Mouse (Mus musculus): ENCODE measurements around the gene Klk1b1.
"Not testable (repeated sequence)": the region's sequence is repeated elsewhere in the genome, so short reads cannot be mapped to it uniquely, and the experiment has no call there.

Klk1b1 gene

GRCm38 (mm10) chr7:43966451-43966850, at the start of gene Klk1b1:
Gene Klk1b1 (plus strand): TSS chr7:43966751.
- in situ Hi-C loops (cut with MboI, MseI) = no loop called here

- in situ Hi-C loops (cut with MboI, MseI) = no loop called here
These were observed 48.1 kb upstream of the Klk1b1 start for GRCm38 (mm10) chr7:43918426-43918825.

GRCm38 (mm10) chr7:43918871-43919270, 47.7 kb upstream of the Klk1b1 start:
- in situ Hi-C loops (cut with MboI, MseI) = no loop called here

GRCm38 (mm10) chr7:43919559-43920451, 46.7 kb upstream of the Klk1b1 start:
- in situ Hi-C loops (cut with MboI, MseI) = no loop called here

GRCm38 (mm10) chr7:43920582-43920981, 46.0 kb upstream of the Klk1b1 start:
- in situ Hi-C loops (cut with MboI, MseI) = no loop called here

GRCm38 (mm10) chr7:43921087-43921486, 45.5 kb upstream of the Klk1b1 start:
- in situ Hi-C loops (cut with MboI, MseI) = no loop called here

GRCm38 (mm10) chr7:43921941-43922340, 44.6 kb upstream of the Klk1b1 start:
- in situ Hi-C loops (cut with MboI, MseI) = no loop called here

GRCm38 (mm10) chr7:43925985-43926384, 40.6 kb upstream of the Klk1b1 start:
- in situ Hi-C loops (cut with MboI, MseI) = no loop called here

- in situ Hi-C loops (cut with MboI, MseI) = no loop called here
These were observed 38.0 kb upstream of the Klk1b1 start for GRCm38 (mm10) chr7:43928521-43928920.

- in situ Hi-C loops (cut with MboI, MseI) = no loop called here
These were observed 34.2 kb upstream of the Klk1b1 start for GRCm38 (mm10) chr7:43932337-43932736.

GRCm38 (mm10) chr7:43933440-43933839, 33.1 kb upstream of the Klk1b1 start, which contains the start of gene Klk15:
Gene Klk15 (plus strand): TSS chr7:43933740.
- in situ Hi-C loops (cut with MboI, MseI) = no loop called here

- in situ Hi-C loops (cut with MboI, MseI) = no loop called here
These were observed 31.8 kb upstream of the Klk1b1 start for GRCm38 (mm10) chr7:43934747-43935146.

- in situ Hi-C loops (cut with MboI, MseI) = no loop called here
These were observed 30.0 kb upstream of the Klk1b1 start for GRCm38 (mm10) chr7:43936551-43936950.

GRCm38 (mm10) chr7:43942293-43942692, 24.3 kb upstream of the Klk1b1 start:
- in situ Hi-C loops (cut with MboI, MseI) = not testable (repeated sequence)

- in situ Hi-C loops (cut with MboI, MseI) = no loop called here
These were observed 21.8 kb upstream of the Klk1b1 start for GRCm38 (mm10) chr7:43944727-43945264.

GRCm38 (mm10) chr7:43950364-43950763, 16.2 kb upstream of the Klk1b1 start, which contains the start of gene Klk1b8:
Gene Klk1b8 (plus strand): TSS chr7:43950664.
- in situ Hi-C loops (cut with MboI, MseI) = no loop called here

GRCm38 (mm10) chr7:43952703-43953102, 13.8 kb upstream of the Klk1b1 start:
- in situ Hi-C loops (cut with MboI, MseI) = no loop called here

- in situ Hi-C loops (cut with MboI, MseI) = no loop called here
These were observed 507 bp downstream of the Klk1b1 start for GRCm38 (mm10) chr7:43967058-43967457.

- in situ Hi-C loops (cut with MboI, MseI) = no loop called here
These were observed 1.1 kb downstream of the Klk1b1 start for GRCm38 (mm10) chr7:43967612-43968011.

- in situ Hi-C loops (cut with MboI, MseI) = not testable (repeated sequence)
These were observed 9.2 kb downstream of the Klk1b1 start, which contains the start of gene Klk1b9 for GRCm38 (mm10) chr7:43975761-43976160. Gene Klk1b9 (plus strand): TSS chr7:43976061.

- in situ Hi-C loops (cut with MboI, MseI) = no loop called here
These were observed 19.1 kb downstream of the Klk1b1 start for GRCm38 (mm10) chr7:43985657-43986056.

GRCm38 (mm10) chr7:43994821-43995220, 28.3 kb downstream of the Klk1b1 start:
- in situ Hi-C loops (cut with MboI, MseI) = not testable (repeated sequence)

- in situ Hi-C loops (cut with MboI, MseI) = not testable (repeated sequence)
These were observed 29.0 kb downstream of the Klk1b1 start, which contains the start of gene Klk1b11 for GRCm38 (mm10) chr7:43995577-43995976. Gene Klk1b11 (plus strand): TSS chr7:43995877.
